ENCODE assay signal across 19 mouse cellular contexts in the genomic region with DNA sequence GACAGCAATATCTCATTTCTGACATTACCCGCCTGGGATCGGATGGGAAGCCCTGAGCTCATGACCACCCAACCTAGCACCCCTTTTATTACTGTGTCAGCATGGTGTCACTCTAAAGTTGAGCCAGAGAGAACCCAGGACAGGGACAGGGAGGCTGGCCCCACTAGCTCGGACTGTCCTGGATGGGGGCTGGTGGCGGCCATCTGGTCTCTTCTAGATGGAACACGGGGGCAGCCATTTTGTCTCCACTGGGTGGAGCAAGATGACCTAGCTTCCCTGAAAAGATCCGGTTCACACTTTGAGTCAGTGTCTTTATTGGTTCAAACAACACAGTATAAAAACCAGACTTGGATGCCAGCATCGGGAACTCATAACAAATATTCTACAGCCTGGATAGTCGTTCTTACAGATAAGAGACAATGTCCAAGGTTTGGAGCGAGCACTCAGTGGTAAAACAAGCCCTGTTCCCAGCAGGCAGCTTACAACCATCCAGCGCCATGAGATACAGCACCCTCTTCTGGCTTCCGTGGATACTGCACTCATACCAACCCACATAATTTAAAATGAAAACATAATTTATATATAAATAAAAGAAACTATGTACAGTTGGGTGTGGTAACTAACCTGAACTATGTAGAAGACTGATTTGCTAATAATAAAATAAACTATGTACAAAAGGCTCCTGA. TPM values are rescaled to one million over a fixed set of nuclear protein-coding genes. Genes with fewer than 3 reads are reported as not detected.
DNase-seq lines count a peak whose midpoint lies in the region; ATAC-seq and TF ChIP-seq lines count a peak whose summit lies in the region.
"Had no signal": no experiment of that assay in that cellular context is flagged by ENCODE, and none has a peak within 500 bp of the region (broad histone marks: within the 10 kb centered on the region; RNA-seq: fewer than 3 reads in every experiment).

No protein-coding gene starts in this region.

- H3K4me1 ChIP-seq in thymus, adult 2 months (replicated peaks; ENCODE audit: control insufficient read depth, insufficient read depth, low read length), result peaks cover 2% of the 10 kb centered on the region
- H3K4me1 ChIP-seq: forebrain, embryonic 15.5 days; intestine, embryonic 15.5 days had no signal

- ATAC-seq in Patski, result no peak
- ATAC-seq: forebrain, embryonic 15.5 days; intestine, embryonic 15.5 days; midbrain, embryonic 16.5 days had no signal

- CTCF ChIA-PET in Patski (lab: Charles Lee), result interaction anchor here (0.8 to 1.2 kb wide), 2 partner anchors 16 to 134 kb away, joined by 3 to 4 read pairs; no protein-coding TSS in a partner anchor

- POLR2A ChIA-PET in Patski (lab: Charles Lee), result no interaction called here

- H3K4me3 ChIP-seq in layer of hippocampus, adult 2 months, result no peak overlapping the region
- H3K4me3 ChIP-seq in thymus, adult 2 months (ENCODE audit: control insufficient read depth, insufficient read depth, low read length), result no peak overlapping the region
- H3K4me3 ChIP-seq: forebrain, embryonic 15.5 days; heart, embryonic 10.5 days; intestine, embryonic 15.5 days had no signal

- no peak overlapping the region for H3K27ac ChIP-seq in layer of hippocampus, adult 2 months
- H3K27ac ChIP-seq in thymus, adult 2 months (ENCODE audit: control insufficient read depth, insufficient read depth, low read length), result no peak overlapping the region
- H3K27ac ChIP-seq: forebrain, embryonic 15.5 days; heart, embryonic 10.5 days; intestine, embryonic 15.5 days; macrophage had no signal

- TF ChIP-seq POLR2A in thymus, adult 2 months (IDR thresholded peaks at IDR 0.05; ENCODE audit: control insufficient read depth, extremely low read depth, insufficient read depth, low read length, poor library complexity), result no peak

- H3K27me3 ChIP-seq in thymus, adult 2 months (ENCODE audit: control insufficient read depth, insufficient read depth, low read length), result no peaks in the 10 kb centered on the region
- no peaks in the 10 kb centered on the region for H3K27me3 ChIP-seq in Patski
- H3K27me3 ChIP-seq: forebrain, embryonic 15.5 days; intestine, embryonic 15.5 days had no signal

- no peaks in the 10 kb centered on the region for H3K36me3 ChIP-seq in thymus, adult 2 months (ENCODE audit: control insufficient read depth, insufficient read depth, low read length)
- H3K36me3 ChIP-seq: forebrain, embryonic 15.5 days; heart, embryonic 10.5 days; intestine, embryonic 15.5 days had no signal

- DNase-seq in layer of hippocampus, adult 2 months (ENCODE audit: low spot score in 2 of 2), result no peak
- DNase-seq in layer of hippocampus, postnatal 25 days (ENCODE audit: extremely low spot score in 1 of 2, low spot score in 1 of 2), result no peak
- peak; percentile 42 for DNase-seq in thymus, postnatal 4 days
- no peak for DNase-seq in thymus, adult 2 months
- DNase-seq in Patski (ENCODE audit: low read depth, low spot score), result no peak
- no peak for DNase-seq in urinary bladder, adult 2 months (ENCODE audit: low spot score)
- DNase-seq in urinary bladder, adult 18-20 months (ENCODE audit: low spot score in 2 of 2), result no peak
- DNase-seq: cerebellum, adult 2 months; embryo, embryonic 11 days; heart, postnatal 36 days; spleen, adult 18-20 months had no signal

- in situ Hi-C loops in Patski (cut with MboI; ENCODE audit: low pct_unique_long_range_greater_than_20kb), result no loop called here

- 98% methylated on average over 11 of the region's 11 CpGs for WGBS in thymus, adult 2 months

- TF ChIP-seq CTCF in layer of hippocampus, adult 2 months (conservative IDR thresholded peaks at IDR 0.05), result peak; percentile 58
- no peak for TF ChIP-seq CTCF in thymus, adult 2 months (IDR thresholded peaks at IDR 0.05; ENCODE audit: borderline replicate concordance, control insufficient read depth, extremely low read depth, insufficient read depth, low read length, poor library complexity)
- TF ChIP-seq CTCF in Patski (IDR thresholded peaks at IDR 0.05), result peak; percentile 70

RNA-seq across cellular contexts. Expression of a gene that starts 18.9 kb away (rescaled TPM):
- 1 to 10 TPM; 4.0 to 4.1 TPM for total RNA-seq in layer of hippocampus, adult 2 months (2021)
- total RNA-seq in layer of hippocampus, postnatal 25 days (2021), result 1 to 10 TPM; 3.1 to 3.9 TPM
- polyA plus RNA-seq in thymus, adult 2 months (2012; rRNA removed), result 5.3 and 6.8 TPM in 2 replicates
- 0.05 TPM for polyA plus RNA-seq in Patski (2021)
- 0.14 and 0.29 TPM in 2 replicates for polyA plus RNA-seq in urinary bladder, adult 2 months (2012; rRNA removed)
- total RNA-seq: gastrocnemius, adult 8-10 months; heart, postnatal 36 days had no signal

RNA-seq across cellular contexts. Expression of a gene that starts 38.0 kb away (rescaled TPM):
- under 1 TPM; 0.49 to 0.56 TPM for total RNA-seq in layer of hippocampus, adult 2 months (2021)
- under 1 TPM; 0.42 to 0.66 TPM for total RNA-seq in layer of hippocampus, postnatal 25 days (2021)
- polyA plus RNA-seq in thymus, adult 2 months (2012; rRNA removed), result 0.17 and 0.26 TPM in 2 replicates
- not detected for polyA plus RNA-seq in Patski (2021)
- polyA plus RNA-seq in urinary bladder, adult 2 months (2012; rRNA removed), result 0.01 TPM in 1 of 2 replicates, not detected in the other
- total RNA-seq: gastrocnemius, adult 8-10 months; heart, postnatal 36 days had no signal
- polyA plus RNA-seq: forebrain, embryonic 15.5 days; heart, embryonic 10.5 days; macrophage; midbrain, embryonic 16.5 days had no signal

RNA-seq across cellular contexts. Expression of a gene that starts 47.4 kb away (rescaled TPM):
- total RNA-seq in layer of hippocampus, adult 2 months (2021), result not detected
- not detected for total RNA-seq in layer of hippocampus, postnatal 25 days (2021)
- polyA plus RNA-seq in thymus, adult 2 months (2012; rRNA removed), result 0.29 and 0.65 TPM in 2 replicates
- polyA plus RNA-seq in Patski (2021), result not detected
- not detected in 2 replicates for polyA plus RNA-seq in urinary bladder, adult 2 months (2012; rRNA removed)
- total RNA-seq: gastrocnemius, adult 8-10 months; left cerebral cortex, adult 18-20 months had no signal
- polyA plus RNA-seq: cerebellum, adult 2 months; forebrain, embryonic 15.5 days; intestine, embryonic 15.5 days; macrophage; midbrain, embryonic 16.5 days; neural tube, embryonic 14.5 days had no signal

RNA-seq across cellular contexts. Expression of a gene that starts 55.5 kb away (rescaled TPM):
- total RNA-seq in layer of hippocampus, adult 2 months (2021), result 10 to 100 TPM; 58.7 to 64.4 TPM
- total RNA-seq in layer of hippocampus, postnatal 25 days (2021), result 10 to 100 TPM; 67.1 to 75.4 TPM
- 60.8 and 80.1 TPM in 2 replicates for polyA plus RNA-seq in thymus, adult 2 months (2012; rRNA removed)
- 38.2 TPM for polyA plus RNA-seq in Patski (2021)
- 37.8 and 41.6 TPM in 2 replicates for polyA plus RNA-seq in urinary bladder, adult 2 months (2012; rRNA removed)
